Mouse (Mus musculus): Measurements from ENCODE around the gene Slc22a13. TPM values are rescaled to one million over a fixed set of nuclear protein-coding genes. Genes with fewer than 3 reads are reported as not detected.
"Not testable (repeated sequence)": the region's sequence is repeated elsewhere in the genome, so short reads cannot be mapped to it uniquely, and the experiment has no call there.

The Slc22a13 gene
- polyA plus RNA-seq, 1 experiment from 2014 or later: not detected

- no peaks in the 10 kb centered on the region for H3K9me3 ChIP-seq
- ATAC-seq (replicated peaks): no peak
- WGBS: 97% methylated on average over 7 of the region's 7 CpGs
These were observed 22.7 kb upstream of the Slc22a13 start for GRCm38 (mm10) chr9:119231552-119231951.

GRCm38 (mm10) chr9:119230829-119231228, 21.9 kb upstream of the Slc22a13 start:
- 89% methylated on average over 2 of the region's 2 CpGs for WGBS
- Histone ChIP-seq H3K36me3 (replicated peaks) (peaks cover under 1% of the 10 kb centered on the region; the same call in 1 of the 2 replicates), H3K9me3 (no peaks in the 10 kb centered on the region), H3K27ac (no peak overlapping the region), H3K4me1 (no peaks in the 10 kb centered on the region), H3K4me3 (no peak overlapping the region), H3K27me3 (replicated peaks) (no peaks in the 10 kb centered on the region), H3K9ac (no peak overlapping the region), H3K4me2 (no peak overlapping the region)
- ATAC-seq (replicated peaks): no peak

More at GRCm38 (mm10) chr9:119231552-119231951, 22.7 kb upstream of the Slc22a13 start:
- H3K4me3 ChIP-seq: no peak overlapping the region
- no peak overlapping the region for H3K27ac ChIP-seq
- no peak overlapping the region for H3K4me2 ChIP-seq
- no peaks in the 10 kb centered on the region for H3K36me3 ChIP-seq (replicated peaks)
- no peaks in the 10 kb centered on the region for H3K27me3 ChIP-seq (replicated peaks)
- H3K4me1 ChIP-seq: no peaks in the 10 kb centered on the region
- no peak overlapping the region for H3K9ac ChIP-seq

- H3K9me3 ChIP-seq: 0 out of 2 replicates have a peak, but pooled peaks cover under 1% of the 10 kb centered on the region
- no peak overlapping the region for H3K9ac ChIP-seq
- no peak overlapping the region for H3K4me3 ChIP-seq
- H3K27ac ChIP-seq: no peak overlapping the region
- WGBS: 95% methylated on average over 4 of the region's 4 CpGs
- peaks cover 7% of the 10 kb centered on the region; the same call in 1 of the 2 replicates for H3K36me3 ChIP-seq (replicated peaks)
- no peaks in the 10 kb centered on the region for H3K27me3 ChIP-seq (replicated peaks)
- no peak for ATAC-seq (replicated peaks)
- no peaks in the 10 kb centered on the region for H3K4me1 ChIP-seq
- no peak overlapping the region for H3K4me2 ChIP-seq
These were observed 11.4 kb upstream of the Slc22a13 start for GRCm38 (mm10) chr9:119220249-119220648.

GRCm38 (mm10) chr9:119219667-119220066, 10.8 kb upstream of the Slc22a13 start:
- ATAC-seq (replicated peaks): no peak
- Histone ChIP-seq H3K9me3 (no peaks in the 10 kb centered on the region), H3K4me1 (no peaks in the 10 kb centered on the region), H3K27me3 (replicated peaks) (no peaks in the 10 kb centered on the region), H3K27ac (no peak overlapping the region), H3K4me2 (no peak overlapping the region), H3K36me3 (replicated peaks) (0 out of 2 replicates have a peak, but pooled peaks cover 4% of the 10 kb centered on the region), H3K4me3 (no peak overlapping the region), H3K9ac (no peak overlapping the region)
- WGBS: 88% methylated on average over 2 of the region's 2 CpGs

GRCm38 (mm10) chr9:119215341-119215740, 6.4 kb upstream of the Slc22a13 start:
- not testable (repeated sequence) for H3K9me3 ChIP-seq; ATAC-seq (replicated peaks); H3K27me3 ChIP-seq (replicated peaks); H3K27ac ChIP-seq; H3K9ac ChIP-seq; H3K4me1 ChIP-seq; H3K4me2 ChIP-seq; H3K36me3 ChIP-seq (replicated peaks); H3K4me3 ChIP-seq
- WGBS: 96% methylated on average over 2 of the region's 2 CpGs

- 94% methylated on average over 6 of the region's 6 CpGs for WGBS
- Histone ChIP-seq H3K9me3 (no peaks in the 10 kb centered on the region), H3K36me3 (replicated peaks) (no peaks in the 10 kb centered on the region), H3K9ac (no peak overlapping the region), H3K4me3 (no peak overlapping the region), H3K4me2 (no peak overlapping the region), H3K27ac (no peak overlapping the region), H3K27me3 (replicated peaks) (no peaks in the 10 kb centered on the region), H3K4me1 (no peaks in the 10 kb centered on the region)
- no peak for ATAC-seq (replicated peaks)
These were observed 5.7 kb upstream of the Slc22a13 start for GRCm38 (mm10) chr9:119214601-119215000.

GRCm38 (mm10) chr9:119212996-119213395, 4.1 kb upstream of the Slc22a13 start:
- H3K4me3 ChIP-seq: no peak overlapping the region
- no peak overlapping the region for H3K9ac ChIP-seq
- H3K9me3 ChIP-seq: no peaks in the 10 kb centered on the region
- no peaks in the 10 kb centered on the region for H3K36me3 ChIP-seq (replicated peaks)
- no peaks in the 10 kb centered on the region for H3K4me1 ChIP-seq
- no peak overlapping the region for H3K27ac ChIP-seq
- no peaks in the 10 kb centered on the region for H3K27me3 ChIP-seq (replicated peaks)
- ATAC-seq (replicated peaks): no peak
- 76% methylated on average over 8 of the region's 8 CpGs for WGBS
- no peak overlapping the region for H3K4me2 ChIP-seq

- Histone ChIP-seq H3K27me3 (replicated peaks) (no peaks in the 10 kb centered on the region), H3K4me1 (no peaks in the 10 kb centered on the region), H3K36me3 (replicated peaks) (no peaks in the 10 kb centered on the region), H3K4me3 (no peak overlapping the region), H3K9ac (no peak overlapping the region), H3K4me2 (no peak overlapping the region), H3K27ac (no peak overlapping the region), H3K9me3 (no peaks in the 10 kb centered on the region)
- 83% methylated on average over 4 of the region's 4 CpGs for WGBS
- ATAC-seq (replicated peaks): no peak
These were observed 1.8 kb downstream of the Slc22a13 start for GRCm38 (mm10) chr9:119207113-119207512.

GRCm38 (mm10) chr9:119206666-119207065, 2.2 kb downstream of the Slc22a13 start:
- ATAC-seq (replicated peaks): no peak
- 90% methylated on average over 2 of the region's 2 CpGs for WGBS

GRCm38 (mm10) chr9:119205756-119206155, 3.1 kb downstream of the Slc22a13 start:
- Histone ChIP-seq H3K9me3 (no peaks in the 10 kb centered on the region), H3K4me3 (no peak overlapping the region), H3K27ac (no peak overlapping the region), H3K27me3 (replicated peaks) (no peaks in the 10 kb centered on the region), H3K36me3 (replicated peaks) (no peaks in the 10 kb centered on the region), H3K4me1 (no peaks in the 10 kb centered on the region), H3K4me2 (no peak overlapping the region), H3K9ac (no peak overlapping the region)
- no peak for ATAC-seq (replicated peaks)
- 88% methylated on average over 5 of the region's 5 CpGs for WGBS

More at GRCm38 (mm10) chr9:119206666-119207065, 2.2 kb downstream of the Slc22a13 start:
- no peaks in the 10 kb centered on the region for H3K4me1 ChIP-seq
- no peak overlapping the region for H3K9ac ChIP-seq
- H3K27me3 ChIP-seq (replicated peaks): no peaks in the 10 kb centered on the region
- H3K27ac ChIP-seq: no peak overlapping the region
- H3K4me3 ChIP-seq: no peak overlapping the region
- no peaks in the 10 kb centered on the region for H3K9me3 ChIP-seq
- no peaks in the 10 kb centered on the region for H3K36me3 ChIP-seq (replicated peaks)
- H3K4me2 ChIP-seq: no peak overlapping the region

- Histone ChIP-seq H3K9ac (no peak overlapping the region), H3K36me3 (replicated peaks) (no peaks in the 10 kb centered on the region), H3K4me1 (no peaks in the 10 kb centered on the region), H3K27ac (no peak overlapping the region), H3K27me3 (replicated peaks) (no peaks in the 10 kb centered on the region), H3K4me2 (no peak overlapping the region), H3K4me3 (no peak overlapping the region), H3K9me3 (no peaks in the 10 kb centered on the region)
- ATAC-seq (replicated peaks): no peak
- WGBS: 97% methylated on average over 9 of the region's 9 CpGs
These were observed 5.3 kb downstream of the Slc22a13 start for GRCm38 (mm10) chr9:119203617-119204016.

- no peak overlapping the region for H3K4me3 ChIP-seq
- WGBS: 89% methylated on average over 5 of the region's 5 CpGs
- ATAC-seq (replicated peaks): no peak
- H3K9ac ChIP-seq: no peak overlapping the region
- H3K4me2 ChIP-seq: no peak overlapping the region
- H3K27me3 ChIP-seq (replicated peaks): no peaks in the 10 kb centered on the region
- no peak overlapping the region for H3K27ac ChIP-seq
- no peaks in the 10 kb centered on the region for H3K4me1 ChIP-seq
- no peaks in the 10 kb centered on the region for H3K9me3 ChIP-seq
- no peaks in the 10 kb centered on the region for H3K36me3 ChIP-seq (replicated peaks)
These were observed 7.2 kb downstream of the Slc22a13 start for GRCm38 (mm10) chr9:119201653-119202052.

GRCm38 (mm10) chr9:119199151-119199861, 9.6 kb downstream of the Slc22a13 start:
- 82% methylated on average over 10 of the region's 10 CpGs for WGBS
- no peak overlapping the region for H3K4me2 ChIP-seq
- ATAC-seq (replicated peaks): no peak
- no peak overlapping the region for H3K9ac ChIP-seq
- H3K36me3 ChIP-seq (replicated peaks): no peaks in the 10 kb centered on the region
- H3K27me3 ChIP-seq (replicated peaks): no peaks in the 10 kb centered on the region
- H3K27ac ChIP-seq: no peak overlapping the region
- no peak overlapping the region for H3K4me3 ChIP-seq
- H3K4me1 ChIP-seq: no peaks in the 10 kb centered on the region
- no peaks in the 10 kb centered on the region for H3K9me3 ChIP-seq

Data from midbrain, embryonic 15.5 days (tissue).